Mouse (Mus musculus): ENCODE measurements around the gene Foxp1.

The Foxp1 gene

DNA sequence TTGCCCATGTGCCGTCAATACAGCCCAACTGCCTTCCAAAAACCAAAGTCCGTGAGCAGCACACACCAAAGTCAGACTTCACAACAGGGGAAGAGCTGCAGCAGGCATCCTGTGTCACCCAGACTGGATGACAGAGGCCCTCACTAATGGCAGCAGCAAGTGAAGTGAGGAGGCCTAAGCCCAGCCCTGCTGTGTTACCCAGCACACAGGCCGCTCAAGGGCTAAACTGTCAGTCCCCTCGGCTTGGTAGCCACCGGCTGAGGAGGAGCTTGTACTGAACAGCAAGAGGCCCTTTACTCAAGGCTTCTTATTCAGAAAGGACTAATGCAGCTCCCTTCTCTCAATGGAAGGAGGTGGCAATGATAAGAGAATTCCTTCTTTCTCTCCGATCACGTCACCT is 336.0 kb downstream of the Foxp1 start:
- DNase-seq (ENCODE audit: low read depth, low spot score) = no peak

DNA sequence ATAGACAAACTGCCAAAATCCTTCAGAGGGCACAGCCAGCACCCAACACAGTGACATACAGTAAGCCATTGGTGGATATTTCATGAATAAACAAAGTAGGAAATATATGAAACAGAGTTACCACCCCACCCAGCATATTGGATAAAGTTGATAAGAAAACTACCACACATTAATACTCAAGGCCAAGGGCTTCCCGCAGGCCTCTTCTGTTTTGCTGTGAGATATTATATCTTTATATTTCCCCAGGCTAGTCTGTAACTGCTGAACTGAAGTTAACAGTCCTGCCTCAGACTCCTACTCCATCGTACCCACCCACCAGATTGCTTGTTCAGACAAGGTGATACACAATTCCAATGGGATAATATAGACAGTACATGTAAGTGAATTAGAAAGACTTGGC is 336.7 kb downstream of the Foxp1 start:
- no peak for DNase-seq (ENCODE audit: low read depth, low spot score)

DNA sequence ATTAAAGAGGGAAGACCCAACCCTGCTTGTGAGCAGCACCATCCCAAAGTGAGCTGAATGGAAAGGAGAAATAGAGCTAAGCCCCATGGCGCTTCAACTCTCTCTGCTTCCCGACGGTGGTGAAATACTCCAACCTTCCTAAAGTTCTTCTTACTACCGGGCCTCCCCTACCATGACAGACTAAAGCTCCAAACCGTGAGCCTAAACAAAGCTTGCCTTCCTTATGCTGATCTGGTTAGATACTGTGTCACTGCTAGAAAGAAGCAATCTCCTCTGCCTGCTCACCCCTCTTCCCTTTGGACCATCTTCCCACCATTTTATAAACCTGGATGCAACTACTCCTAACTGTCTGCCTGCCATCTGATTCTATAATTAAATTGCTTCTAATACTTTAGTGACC is 338.5 kb downstream of the Foxp1 start:
- no peak for DNase-seq (ENCODE audit: low read depth, low spot score)

DNA sequence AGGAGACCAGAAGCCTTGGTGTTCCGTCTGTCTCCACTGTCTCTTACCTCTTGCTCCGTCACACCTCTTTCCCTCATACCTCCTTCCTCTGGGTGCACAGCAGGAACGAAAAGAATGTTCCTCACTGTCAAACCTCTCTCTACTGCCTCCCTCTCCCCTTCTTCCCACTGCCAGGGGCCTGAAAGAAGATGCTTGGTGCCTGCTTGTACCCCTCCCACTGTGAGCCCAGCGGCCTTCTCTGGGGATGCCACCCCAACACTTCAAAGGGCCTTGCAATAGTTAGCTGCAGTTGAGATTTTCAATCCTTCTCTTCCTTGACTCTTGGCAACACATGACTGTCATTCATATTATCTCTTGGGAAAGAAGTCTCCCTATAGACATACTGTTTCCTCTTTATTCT is 339.7 kb downstream of the Foxp1 start:
- no peak for DNase-seq (ENCODE audit: low read depth, low spot score)

DNA sequence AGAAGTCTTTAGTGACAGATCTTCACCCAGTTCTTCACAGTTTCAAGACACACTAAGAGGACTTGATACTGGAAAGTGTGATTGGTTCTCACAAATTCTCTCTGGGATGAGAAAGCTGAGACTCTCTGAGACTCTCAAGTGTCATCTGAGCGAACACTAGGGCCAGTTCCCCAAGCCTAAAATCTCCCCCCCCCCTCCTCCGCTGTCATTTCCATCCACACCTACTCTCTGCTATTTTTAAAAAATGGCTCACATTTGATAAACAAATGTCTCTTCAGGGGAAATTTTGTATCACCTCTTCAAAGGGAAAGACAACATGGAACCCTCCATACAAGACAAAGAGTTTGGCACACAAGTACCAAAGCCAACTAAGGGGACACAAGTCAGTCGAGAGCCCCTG is 346.3 kb downstream of the Foxp1 start:
- no peak for DNase-seq (ENCODE audit: low read depth, low spot score)

DNA sequence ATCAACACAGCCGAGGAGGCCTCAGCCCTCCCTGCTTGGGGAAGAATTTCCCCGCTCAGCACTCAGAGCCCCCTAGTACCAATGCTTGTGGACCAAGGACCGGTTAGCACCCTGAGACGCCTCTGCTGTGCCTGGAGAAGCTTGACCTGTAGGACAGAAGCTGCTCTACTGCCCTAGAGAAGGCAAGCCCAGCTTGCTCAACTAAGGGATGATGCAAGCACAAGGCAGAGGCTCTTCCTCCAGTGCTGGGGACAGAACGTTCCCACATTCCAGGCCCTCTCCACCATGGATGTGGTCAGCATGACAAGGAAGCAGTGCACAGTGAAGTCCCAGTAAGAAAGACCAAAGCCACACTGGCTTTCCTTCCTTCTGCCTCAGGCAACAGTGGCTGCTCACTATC is 347.1 kb downstream of the Foxp1 start:
- no peak for DNase-seq (ENCODE audit: low read depth, low spot score)

DNA sequence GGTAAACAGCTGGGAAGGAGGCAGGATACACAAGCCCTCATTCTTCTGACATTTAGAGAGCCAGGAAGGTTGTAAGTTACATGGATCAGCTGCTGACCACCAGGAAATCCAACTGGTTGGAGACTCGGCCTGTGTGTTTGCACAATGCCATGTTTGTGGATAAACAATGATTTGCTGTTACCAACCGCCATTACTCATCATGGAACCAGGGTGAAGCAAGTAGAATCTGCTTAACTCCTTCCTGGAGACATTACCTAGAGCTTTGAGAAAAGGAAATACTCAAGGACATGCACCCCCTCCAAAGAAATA is 348.7 kb downstream of the Foxp1 start:
- DNase-seq (ENCODE audit: low read depth, low spot score) = no peak

DNA sequence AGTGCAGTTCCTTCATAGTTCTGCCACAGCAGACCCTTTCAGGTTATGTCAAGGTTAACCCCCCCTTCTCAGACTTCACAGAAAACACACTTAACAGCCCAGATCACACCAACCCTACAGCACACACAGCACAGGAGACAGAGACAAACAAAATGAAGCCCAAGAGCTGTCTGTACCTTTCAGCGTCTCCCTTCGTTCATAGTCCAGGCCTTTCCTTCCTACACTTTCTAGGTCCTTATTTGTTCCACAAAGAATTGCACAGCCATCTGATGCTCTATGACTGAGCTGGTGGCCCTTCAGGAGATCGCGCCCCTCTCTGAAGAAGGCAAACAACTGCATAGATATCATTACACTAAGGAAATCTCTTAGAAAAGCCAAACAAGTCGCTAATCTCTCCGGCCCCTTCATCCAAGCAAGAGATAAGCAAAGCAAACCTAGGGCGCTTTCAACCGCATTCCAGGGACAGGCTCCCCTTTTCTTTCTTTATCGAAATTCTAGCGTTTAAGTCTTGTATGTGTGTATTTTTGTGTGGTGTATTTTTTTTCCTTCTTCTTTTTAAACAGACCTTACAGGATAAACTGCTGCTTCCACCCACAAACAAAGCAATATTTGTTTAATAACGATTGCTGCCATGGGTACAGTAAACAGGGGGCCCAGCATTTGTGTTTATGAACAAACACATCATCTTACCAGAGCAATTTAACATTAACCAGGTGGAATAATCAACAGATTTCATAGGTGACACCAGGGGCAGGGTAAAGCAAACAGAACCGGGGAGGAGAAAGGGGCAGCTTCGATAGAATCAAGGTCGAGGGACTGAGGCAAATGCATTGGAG is 349.2 kb downstream of the Foxp1 start:
- DNase-seq (ENCODE audit: low read depth, low spot score) = no peak

DNA sequence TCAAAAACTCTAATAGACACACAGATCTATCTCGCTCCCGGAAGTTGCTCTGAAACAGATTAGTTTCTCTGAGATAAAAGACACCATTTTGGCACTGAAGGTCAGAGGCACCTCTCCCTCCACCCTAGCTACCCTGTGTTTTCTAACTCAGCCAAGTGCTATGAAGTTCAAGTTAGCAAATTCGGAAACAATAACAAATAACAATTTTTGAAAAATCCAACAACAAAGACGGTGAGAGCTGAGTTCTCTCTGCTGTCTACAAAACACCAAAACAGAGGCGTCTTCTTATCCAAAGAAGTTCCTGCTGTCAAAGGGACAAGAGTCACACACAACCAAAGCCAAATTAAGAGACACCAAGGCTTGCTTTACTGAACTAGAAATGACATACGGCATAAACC is 349.9 kb downstream of the Foxp1 start:
- no peak for DNase-seq (ENCODE audit: low read depth, low spot score)

DNA sequence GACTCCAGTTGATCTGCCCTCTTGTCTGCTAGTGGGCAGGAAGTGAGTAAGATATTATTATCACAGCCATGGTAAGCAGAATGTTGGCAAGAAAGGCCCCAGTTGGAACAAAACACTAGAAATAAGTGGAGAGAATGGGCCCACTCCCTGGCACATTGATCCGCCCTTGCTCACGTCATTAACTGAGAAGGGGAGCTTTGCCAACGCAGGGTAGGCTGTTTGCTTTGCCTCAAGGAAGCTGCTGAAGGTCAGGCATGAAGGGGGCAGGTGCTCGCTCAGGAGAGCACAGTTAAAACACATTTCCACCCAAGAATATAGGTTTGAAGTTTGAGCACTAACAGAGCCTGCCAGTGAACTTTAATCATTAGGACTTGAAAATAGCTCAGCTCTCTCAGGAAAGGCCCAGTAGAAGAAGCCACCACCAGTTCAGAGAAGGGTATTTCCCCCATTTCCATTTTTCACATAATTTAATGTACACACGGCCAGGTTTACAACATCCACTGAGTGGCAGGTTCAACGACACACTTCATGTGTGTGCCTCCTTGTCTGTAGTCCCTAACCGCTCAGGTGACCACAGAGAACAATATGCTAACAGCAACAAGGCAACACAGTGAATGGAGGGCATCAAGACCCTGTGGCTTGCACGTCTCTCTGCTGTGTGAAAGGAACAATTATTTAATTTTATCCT is 350.5 kb downstream of the Foxp1 start:
- DNase-seq (ENCODE audit: low read depth, low spot score) = no peak

DNA sequence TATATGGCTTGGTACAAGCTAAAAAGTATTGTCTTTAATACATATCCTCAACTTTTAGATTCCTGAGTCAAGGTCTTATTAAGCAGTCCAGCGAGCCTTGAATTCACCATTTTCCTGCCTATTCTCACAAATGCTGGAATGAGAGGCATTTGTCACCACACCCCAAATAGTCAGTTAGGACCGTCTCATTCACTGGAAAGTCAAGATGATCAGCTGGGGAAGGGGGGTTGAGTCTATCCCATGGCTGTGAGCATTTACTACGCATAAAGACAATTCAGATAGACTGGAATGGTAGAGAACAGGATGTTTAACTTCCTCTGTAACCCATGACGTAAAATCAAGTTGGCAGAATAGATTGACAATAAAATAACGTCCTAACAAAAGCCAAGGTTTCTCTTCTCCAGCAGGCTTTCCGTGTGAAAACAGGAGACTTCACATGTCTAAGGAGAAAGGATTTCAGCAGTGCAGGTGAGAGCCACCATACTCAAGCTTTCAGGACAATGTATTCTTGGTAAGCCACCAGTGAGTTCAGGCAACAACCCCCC is 351.2 kb downstream of the Foxp1 start:
- no peak for DNase-seq (ENCODE audit: low read depth, low spot score)

DNA sequence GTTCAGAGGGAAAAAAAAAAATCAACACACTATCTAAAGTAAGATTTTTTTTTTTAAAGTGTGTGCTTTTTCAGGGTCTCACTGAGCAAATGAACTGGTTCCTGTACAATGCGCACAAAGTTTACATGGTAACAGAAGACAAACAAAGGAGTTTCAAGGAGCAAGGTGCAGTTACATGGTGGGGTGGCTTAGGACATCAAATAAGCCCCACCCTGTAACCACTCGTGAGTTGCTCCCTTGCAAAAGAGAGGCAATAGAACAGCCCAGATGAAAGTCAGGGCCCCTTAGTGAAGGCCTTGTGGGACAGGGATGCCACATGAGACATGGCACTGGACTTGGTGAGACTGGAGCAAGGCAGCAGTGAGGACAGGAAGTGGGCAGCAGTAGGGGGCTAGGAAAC is 353.8 kb downstream of the Foxp1 start:
- DNase-seq (ENCODE audit: low read depth, low spot score) = no peak

DNA sequence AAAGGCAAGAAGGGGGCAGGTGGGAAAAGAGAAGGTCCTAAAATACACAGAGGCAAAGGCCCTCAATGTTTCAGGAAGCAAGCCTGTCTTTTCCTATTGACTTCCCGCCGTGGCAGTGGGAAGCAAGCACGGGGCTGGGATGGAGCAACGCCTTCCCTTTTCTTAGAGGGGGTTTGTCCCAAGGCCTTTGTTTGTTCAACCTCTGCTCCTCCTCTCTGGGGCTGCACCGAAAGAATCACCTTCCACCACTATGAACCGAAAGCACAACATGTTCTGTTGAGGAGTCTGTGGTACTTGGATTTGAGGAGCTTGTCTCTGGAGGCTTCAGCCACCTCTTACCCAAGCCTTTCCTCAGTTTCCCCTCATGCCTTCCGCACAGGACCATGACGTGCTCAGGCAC is 355.5 kb downstream of the Foxp1 start:
- no peak for DNase-seq (ENCODE audit: low read depth, low spot score)

DNA sequence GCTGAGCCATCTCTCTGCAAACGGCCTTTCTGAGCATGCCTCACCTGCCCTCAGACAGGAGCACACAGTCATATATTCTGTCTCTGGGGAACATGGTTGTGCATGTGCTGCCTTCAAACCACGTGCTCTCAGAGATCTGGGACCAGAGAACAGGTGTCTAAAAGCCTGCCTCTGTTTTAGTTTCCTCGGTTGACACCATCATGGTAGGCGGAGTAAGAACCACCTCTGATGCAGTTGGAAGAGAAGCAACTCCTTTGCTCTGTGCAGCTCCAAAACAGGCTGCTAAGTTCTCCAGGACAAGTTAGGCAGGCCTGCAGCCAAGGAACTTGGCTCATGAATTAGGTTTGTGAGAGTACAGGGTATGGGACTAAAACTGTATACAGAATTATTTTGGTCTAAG is 356.4 kb downstream of the Foxp1 start:
- no peak for DNase-seq (ENCODE audit: low read depth, low spot score)

DNA sequence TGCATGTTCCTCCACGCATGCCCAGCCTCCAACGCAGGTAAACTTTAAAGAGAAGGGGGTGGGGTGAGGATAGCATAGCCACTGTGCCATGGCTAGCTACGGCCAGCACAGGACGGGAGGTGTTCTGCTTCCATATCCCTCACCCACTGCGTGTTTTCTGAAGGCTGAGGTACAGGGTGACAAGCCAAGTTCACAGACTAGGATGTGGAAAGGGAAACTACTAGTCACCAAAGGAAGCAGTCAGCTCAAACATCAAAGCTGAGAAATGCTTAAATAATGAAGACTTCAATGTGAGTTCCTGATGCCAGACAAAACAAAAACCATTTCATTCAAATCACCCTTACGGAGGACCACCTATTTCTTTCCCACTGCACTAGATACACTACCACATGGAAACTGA is 357.8 kb downstream of the Foxp1 start:
- no peak for DNase-seq (ENCODE audit: low read depth, low spot score)

DNA sequence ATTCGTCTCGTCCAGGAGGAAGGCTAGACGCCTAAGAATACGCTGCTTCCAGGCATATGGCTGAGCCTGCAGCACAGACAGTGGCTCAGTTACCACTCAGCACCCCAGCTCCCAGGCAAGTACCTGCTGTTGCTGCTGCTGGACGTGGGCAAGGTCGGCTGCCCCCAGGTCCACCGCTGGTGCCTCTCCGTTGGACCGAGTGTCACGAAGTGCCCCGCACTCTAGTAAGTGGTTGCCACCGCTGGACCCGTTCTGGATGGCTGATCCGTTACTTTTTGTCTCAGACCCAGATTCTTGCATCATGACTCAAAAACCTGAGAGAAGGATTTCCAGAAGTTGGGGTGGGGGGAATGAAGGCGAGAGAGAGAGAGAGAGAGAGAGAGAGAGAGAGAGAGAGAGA is 359.8 kb downstream of the Foxp1 start:
- no peak for DNase-seq (ENCODE audit: low read depth, low spot score)

DNA sequence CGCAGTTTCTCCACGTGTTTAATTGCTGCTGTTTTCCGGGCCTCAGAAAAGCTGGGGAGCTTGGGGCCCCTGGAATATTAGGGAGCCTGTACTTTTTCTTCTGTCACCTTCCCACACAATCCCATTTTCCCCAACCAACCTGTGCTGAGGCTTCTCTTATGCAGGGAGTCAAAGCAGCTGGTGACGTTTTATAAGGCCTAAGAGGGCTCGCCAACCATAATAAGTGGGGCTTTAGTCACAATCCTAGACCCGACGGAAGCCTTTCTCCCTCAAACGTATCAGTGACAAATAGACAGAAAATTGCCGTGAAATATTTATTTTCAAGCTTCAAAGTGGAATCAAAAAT is 362.2 kb downstream of the Foxp1 start:
- DNase-seq (ENCODE audit: low read depth, low spot score) = no peak

DNA sequence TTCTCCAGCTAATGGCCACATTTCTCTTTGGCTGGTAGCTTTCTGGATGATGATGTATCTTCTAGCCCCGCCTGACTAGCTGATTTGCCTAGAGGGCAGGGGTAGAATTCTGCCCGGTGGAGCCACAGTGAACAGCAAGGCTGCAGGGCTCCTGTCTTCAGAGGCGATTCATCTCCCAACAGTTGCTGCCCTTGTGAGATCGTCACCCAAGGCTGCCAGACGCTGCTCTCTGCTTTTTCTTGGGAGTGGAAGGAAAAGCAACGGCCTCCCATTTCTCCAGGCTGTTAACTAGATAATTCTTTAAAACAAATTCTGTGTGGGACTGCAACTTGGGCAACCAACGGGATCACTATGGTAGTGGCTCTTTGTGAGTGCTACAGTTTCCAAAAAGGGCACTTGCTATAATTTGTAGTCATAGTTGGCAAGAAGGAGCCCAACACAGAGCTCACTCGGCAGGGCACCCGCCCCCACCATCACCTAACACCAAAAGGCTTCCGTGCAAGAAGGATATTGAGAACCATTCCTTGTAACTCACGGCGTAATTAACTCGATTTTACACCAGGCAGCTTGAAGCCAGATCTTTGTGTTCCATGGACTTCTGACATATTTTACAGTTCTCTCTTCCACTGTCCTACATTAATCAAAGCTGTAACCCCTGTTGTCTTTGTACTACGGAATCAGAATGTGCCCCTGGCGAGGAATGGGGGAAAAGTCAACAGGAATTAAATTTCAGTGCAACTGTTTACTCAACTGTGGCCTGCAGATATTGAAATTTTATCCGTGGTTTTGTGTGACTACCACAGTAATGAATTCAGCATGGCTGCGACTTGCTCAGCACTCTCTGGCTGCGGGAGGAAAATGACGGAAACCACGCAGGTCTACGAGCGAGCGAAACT is 362.8 kb downstream of the Foxp1 start:
- no peak for DNase-seq (ENCODE audit: low read depth, low spot score)

DNA sequence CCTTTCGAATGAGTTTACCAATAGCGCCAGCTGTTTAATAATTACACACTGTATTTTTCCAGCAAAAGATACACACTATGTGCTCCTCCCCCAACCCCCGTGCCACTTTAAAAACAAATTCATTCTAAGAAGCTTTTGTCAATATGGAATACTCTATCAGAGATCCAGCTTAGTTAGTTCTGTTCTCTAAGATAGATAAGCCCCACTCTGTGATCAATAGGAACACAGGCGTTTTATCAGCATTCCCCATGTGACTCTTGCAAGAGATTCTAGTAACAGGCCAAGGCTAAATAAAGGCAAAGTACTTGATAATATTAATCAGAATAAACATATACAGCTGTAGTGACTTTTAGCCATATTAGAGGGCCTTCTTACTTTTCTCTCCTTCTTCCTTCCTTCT is 368.8 kb downstream of the Foxp1 start:
- DNase-seq (ENCODE audit: low read depth, low spot score) = no peak

DNA sequence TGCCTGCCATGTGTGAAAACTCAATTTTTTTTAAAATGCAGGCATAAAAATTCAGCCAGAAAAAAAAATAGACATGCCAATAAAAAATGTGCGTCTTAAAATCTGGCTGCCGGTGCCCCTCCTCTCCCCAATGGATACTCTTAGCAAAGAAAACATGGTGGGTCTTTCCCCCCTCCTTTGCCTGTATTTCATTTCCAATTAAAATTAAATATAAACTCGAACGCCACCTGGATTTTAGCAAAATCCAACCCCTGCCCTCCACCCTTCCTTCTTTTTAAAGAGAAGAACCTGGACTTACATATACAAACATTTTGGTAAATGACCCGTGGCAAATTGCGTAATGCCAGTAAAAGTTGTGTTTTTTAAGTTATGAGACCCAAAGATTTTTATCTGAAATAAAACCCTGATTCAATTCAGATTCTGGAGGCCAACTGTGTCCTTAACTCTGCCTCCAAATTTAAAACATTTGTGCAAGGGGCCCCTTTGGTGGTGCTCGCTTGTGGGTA is 376.1 kb downstream of the Foxp1 start:
- DNase-seq (ENCODE audit: low read depth, low spot score) = no peak

DNA sequence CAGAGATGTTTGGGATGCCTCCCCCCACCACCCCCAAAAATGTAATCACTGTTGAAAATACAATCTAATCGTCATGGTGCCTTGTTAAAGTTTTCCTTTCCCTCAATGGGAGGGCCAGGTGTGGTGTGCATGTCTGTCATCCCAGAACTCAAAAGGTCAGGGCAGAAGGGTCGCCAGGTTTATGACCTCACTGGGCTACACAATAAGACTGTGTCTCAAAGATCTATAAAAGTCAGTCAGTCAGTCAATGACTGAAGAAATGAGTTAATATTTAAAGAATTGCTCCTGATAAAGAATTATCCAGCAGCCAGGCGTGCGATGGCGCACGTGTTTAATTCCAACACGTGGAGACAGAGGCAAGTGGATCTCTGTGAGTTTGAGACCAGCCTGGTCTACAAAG is 377.5 kb downstream of the Foxp1 start:
- DNase-seq (ENCODE audit: low read depth, low spot score) = no peak

DNA sequence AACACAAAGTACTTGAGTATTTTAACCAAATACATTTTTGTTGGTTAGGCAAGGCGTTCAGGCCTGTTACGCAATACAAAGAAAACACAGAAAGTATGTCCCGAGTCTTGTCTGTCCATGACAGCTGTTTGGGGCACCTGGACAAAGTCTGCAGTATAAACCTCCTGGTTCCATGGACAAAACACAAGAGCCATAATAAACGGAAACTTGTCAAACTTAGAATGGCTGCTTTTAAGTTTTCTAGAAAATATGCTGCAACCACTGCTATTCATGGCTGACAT is 378.8 kb downstream of the Foxp1 start:
- DNase-seq (ENCODE audit: low read depth, low spot score) = no peak
